Mouse (Mus musculus): ENCODE results near the gene Gm16440. TPM values are rescaled to one million over a fixed set of nuclear protein-coding genes. Genes with fewer than 3 reads are reported as not detected.
"Not testable (repeated sequence)": the region's sequence is repeated elsewhere in the genome, so short reads cannot be mapped to it uniquely, and the experiment has no call there.

The Gm16440 gene
- not detected in 2 replicates for total RNA-seq (2017)

DNA sequence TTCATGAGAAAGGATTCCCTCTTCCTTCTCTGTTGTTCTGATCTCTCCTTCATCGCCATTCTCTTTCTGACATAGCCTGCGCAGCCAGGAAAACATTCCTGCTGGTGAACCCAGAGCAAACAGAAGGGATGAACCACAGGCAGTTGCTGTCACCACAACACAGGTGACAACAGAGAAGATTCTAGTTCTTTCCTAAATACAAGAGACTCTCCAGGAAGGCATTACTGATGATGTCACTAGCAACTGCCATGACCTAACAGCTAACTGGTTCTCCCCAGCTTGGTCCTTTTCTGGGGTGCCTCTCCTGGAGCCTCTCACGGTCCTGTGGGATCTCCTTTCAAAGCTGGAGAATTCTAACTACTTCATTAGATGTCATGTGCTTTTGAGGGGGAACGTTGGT lies at the start of gene Gm16440:
TSS of gene Gm16440 (minus strand) at position 101 of the 400 bp plus-strand sequence.
- ATAC-seq (replicated peaks in 1 of 2; ENCODE audit: insufficient read depth in 1 of 2, low FRiP score in 2 of 2, low TSS enrichment in 1 of 2, low read depth in 1 of 2, poor library complexity in 2 of 2, severe bottlenecking in 2 of 2): not testable (repeated sequence)

GRCm38 (mm10) chr14:6426766-6427165 lies 36.6 kb upstream of the Gm16440 start:
- not testable (repeated sequence) for ATAC-seq (replicated peaks in 1 of 2; ENCODE audit: insufficient read depth in 1 of 2, low FRiP score in 2 of 2, low TSS enrichment in 1 of 2, low read depth in 1 of 2, poor library complexity in 2 of 2, severe bottlenecking in 2 of 2)

DNA sequence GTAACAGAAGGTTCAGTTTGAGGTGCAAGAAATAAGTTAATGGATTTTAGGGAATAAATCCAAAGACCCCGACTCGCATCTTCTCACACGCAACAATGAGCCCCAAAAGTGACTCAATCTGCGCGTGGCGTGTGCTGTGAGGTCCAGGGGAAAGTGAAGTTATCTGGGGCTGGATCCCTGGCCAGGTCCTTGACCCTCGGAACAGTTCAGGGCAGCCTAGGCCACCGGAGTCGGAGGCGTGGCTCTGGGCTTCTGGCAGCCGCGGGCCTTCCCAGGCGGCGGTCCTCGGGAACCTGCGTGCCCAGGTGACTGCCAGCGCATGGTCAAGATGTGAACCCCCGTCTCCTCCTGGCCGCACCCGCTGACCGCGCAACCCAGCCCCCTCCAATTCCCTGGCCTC lies 36.2 kb upstream of the Gm16440 start:
- ATAC-seq (replicated peaks in 1 of 2; ENCODE audit: insufficient read depth in 1 of 2, low FRiP score in 2 of 2, low TSS enrichment in 1 of 2, low read depth in 1 of 2, poor library complexity in 2 of 2, severe bottlenecking in 2 of 2): not testable (repeated sequence)

- ATAC-seq (replicated peaks in 1 of 2; ENCODE audit: insufficient read depth in 1 of 2, low FRiP score in 2 of 2, low TSS enrichment in 1 of 2, low read depth in 1 of 2, poor library complexity in 2 of 2, severe bottlenecking in 2 of 2): not testable (repeated sequence)
Measured at GRCm38 (mm10) chr14:6412382-6412781, 22.3 kb upstream of the Gm16440 start, which contains the start of gene Gm3591. Gene Gm3591 (minus strand): TSS chr14:6412482.

DNA sequence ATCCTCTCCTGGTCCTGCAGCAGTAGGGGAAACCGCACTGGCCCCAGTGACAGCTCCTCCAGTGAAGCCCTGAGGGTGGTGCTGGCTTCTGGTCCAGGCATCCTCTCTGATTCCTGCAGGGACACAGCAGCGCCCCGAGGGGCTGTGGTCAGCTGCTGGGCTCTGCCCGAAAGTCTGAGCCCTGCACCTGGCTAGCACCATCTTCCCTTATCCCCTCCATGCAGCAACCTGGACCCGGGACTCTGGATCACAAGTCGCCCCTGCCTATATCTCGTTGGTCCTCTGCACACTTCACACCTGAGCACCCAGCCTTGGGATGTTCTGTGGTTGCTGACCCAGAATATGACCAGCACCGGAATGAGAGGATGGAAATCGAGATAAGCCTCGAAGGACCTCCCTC lies 46.5 kb downstream of the Gm16440 start, which contains the start of gene Gm3618:
TSS of gene Gm3618 (minus strand) at position 101 of the 400 bp plus-strand sequence.
- ATAC-seq (replicated peaks in 1 of 2; ENCODE audit: insufficient read depth in 1 of 2, low FRiP score in 2 of 2, low TSS enrichment in 1 of 2, low read depth in 1 of 2, poor library complexity in 2 of 2, severe bottlenecking in 2 of 2): not testable (repeated sequence)

Other genes starting within 250 kb of the Gm16440 start
- not detected in 2 replicates for gene Gm21560, start 171.0 kb downstream of the Gm16440 start, total RNA-seq (2017)
- 1.5 and 2.4 TPM in 2 replicates for gene Gm3411, start 103.1 kb downstream of the Gm16440 start, total RNA-seq (2017)
- not detected in 2 replicates for gene Gm21103, start 85.5 kb downstream of the Gm16440 start, total RNA-seq (2017)
- gene Gm3618, start 46.6 kb downstream of the Gm16440 start, total RNA-seq (2017): not detected in 2 replicates
- gene Gm3591, start 22.2 kb upstream of the Gm16440 start, total RNA-seq (2017): not detected in 2 replicates
- not detected in 2 replicates for gene Gm3594, start 54.3 kb upstream of the Gm16440 start, total RNA-seq (2017)
- not detected in 2 replicates for gene Gm8356, start 147.0 kb upstream of the Gm16440 start, total RNA-seq (2017)
- gene Gm3629, start 200.3 kb upstream of the Gm16440 start, total RNA-seq (2017): 1.2 and 2.5 TPM in 2 replicates
- gene Gm3460, start 232.1 kb upstream of the Gm16440 start, total RNA-seq (2017): not detected in 2 replicates